Mouse (Mus musculus) frontal cortex, postnatal 10 days (tissue): ENCODE measurements around the gene Jak3.
A peak's percentile ranks its signal among the peaks of the same experiment; 100 is the strongest.

Experiments
- DNase-seq, 2 experiments: peaks; one replicate each; pipeline ENCODE4 v3.0.0; 2022; ENCODE audit warnings: low spot score in 2 of 2, mixed read lengths in 1 of 2

The Jak3 gene

DNA sequence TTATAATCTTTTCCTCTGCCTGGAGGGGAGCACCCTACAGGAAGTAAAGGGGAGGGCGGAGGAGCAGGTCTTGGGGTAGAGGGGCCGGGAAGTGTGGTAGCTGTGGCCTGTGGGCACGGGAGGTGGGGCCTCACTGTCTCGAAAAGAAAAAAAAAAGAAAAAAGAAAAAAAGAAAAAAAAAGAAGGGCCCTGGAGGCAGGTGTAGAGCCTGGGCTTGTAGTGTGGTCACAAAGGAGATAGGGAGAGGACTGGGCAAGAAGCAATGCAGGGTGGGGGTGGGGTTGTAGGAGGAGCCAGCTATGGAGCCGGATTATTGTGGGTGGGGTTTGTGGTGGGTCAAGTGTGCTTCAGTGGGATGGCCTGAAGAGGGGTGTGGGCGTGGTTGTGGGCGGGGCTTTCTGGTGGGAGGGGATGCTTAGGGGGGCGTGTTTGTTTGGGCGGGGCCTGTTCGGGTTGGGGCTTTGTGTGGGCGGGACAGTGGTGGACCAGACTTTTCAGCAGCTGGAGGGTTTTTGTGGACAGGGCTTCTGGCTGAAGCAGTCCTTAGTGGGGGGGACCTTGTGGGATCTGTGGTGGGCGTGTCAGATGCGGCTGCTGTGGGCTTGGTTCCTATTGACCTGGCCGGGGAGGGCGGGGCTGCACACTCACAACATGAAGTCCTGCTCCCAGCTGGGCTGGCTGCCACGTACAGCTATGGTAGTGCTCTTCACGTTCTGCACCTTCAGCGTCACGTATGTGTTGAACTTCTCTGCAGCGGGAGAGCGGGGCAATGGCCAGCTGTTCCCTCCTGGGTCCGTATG, 10.6 kb upstream of the Jak3 start:
- DNase-seq, result peak in 1 of 2 experiments; percentile 54

DNA sequence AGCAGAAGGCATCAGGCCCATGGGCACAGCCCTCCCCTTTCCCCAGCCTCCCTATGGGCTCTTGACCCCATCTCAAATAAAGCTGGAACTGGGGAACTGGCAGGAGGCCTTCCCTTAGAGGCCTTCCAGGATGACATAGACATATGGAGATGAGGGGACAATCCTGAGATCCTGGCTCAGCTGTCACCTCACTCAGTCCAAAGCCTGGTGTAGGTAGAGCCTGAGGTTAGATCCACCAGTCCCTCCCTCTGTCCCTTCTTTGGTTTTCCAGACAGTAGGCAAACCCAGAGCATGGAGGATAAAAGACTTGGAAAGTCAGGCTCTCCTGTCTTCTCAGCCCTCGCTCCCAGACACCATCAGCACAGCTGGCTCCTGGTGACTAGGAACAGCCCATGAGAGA, 9.2 kb upstream of the Jak3 start:
- DNase-seq, result no peak

DNA sequence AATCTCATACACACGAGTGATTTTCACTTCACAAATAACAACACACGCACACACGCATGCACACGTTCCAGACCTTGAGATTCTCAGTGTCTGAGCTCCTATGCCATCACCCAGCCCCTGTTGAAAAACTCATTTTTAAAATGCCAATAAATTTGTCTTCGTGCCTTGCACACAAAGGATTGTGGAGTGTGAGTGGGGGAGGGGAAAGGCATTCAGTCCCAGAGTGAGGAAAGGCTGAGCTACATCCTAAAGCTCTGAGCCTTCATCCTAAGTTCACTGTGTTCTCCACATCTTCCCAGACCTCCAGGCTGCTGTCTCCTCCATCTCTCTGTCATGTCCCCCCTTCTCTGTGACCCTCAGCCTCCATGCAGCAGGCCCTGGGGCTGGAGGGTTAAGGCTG, 8.8 kb upstream of the Jak3 start:
- DNase-seq, result no peak

DNA sequence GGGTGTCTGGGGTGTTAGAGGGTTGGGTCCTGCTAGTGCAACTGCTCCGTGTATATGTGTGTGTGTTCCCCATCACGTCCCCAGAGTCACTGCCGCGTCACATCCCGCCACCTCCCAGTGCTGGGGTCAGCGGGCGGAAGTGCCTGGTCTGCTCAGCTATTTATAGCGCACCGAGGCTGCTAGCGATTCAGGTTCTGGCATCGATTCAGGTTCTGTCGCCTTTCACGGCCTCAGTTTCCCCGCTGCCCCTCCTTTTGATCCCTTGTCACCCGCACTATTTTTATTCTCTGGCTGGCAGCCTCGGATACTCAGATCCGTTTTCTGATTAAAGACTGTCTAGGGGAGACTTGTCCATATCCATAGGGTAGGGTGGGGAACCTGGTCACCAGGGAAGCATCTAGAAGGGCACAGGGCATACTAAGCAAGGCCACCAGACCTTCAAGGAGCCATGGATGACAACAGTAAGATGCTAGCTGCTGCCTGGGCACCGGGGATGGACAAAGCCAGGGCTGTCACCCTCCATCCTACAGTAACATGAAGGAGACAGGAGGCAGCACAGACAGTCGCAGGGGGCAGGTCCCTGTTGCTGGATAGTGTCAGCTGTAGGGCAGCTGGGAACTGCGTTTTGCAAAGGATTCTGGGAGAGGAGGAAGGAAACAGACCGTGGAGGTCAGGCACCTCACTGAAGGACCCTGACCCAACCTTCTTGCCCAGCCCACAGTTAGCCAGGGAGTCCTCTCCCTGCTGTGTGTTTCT, 7.7 kb upstream of the Jak3 start:
- peak in 1 of 2 experiments; percentile 50 for DNase-seq

DNA sequence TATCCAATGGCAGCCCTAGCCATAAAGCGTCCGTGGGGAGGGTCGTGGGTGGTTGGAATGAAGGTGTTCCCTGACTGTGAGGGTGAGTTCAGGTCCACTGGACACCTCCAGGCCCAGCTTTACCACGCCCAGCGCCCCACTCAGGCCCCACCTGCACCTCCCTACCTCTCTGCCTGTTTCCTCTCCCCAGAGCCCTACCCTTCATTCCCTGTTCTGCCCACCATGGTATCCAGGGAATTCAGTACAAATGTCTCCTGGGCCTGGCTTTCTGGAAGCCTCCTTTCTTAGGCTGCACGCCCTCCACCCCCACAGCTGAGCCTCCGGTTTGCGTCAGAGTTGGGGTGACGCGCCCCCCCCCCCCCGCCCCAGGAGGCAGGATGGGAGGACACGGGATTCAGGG, 5.9 kb upstream of the Jak3 start:
- DNase-seq, result no peak

DNA sequence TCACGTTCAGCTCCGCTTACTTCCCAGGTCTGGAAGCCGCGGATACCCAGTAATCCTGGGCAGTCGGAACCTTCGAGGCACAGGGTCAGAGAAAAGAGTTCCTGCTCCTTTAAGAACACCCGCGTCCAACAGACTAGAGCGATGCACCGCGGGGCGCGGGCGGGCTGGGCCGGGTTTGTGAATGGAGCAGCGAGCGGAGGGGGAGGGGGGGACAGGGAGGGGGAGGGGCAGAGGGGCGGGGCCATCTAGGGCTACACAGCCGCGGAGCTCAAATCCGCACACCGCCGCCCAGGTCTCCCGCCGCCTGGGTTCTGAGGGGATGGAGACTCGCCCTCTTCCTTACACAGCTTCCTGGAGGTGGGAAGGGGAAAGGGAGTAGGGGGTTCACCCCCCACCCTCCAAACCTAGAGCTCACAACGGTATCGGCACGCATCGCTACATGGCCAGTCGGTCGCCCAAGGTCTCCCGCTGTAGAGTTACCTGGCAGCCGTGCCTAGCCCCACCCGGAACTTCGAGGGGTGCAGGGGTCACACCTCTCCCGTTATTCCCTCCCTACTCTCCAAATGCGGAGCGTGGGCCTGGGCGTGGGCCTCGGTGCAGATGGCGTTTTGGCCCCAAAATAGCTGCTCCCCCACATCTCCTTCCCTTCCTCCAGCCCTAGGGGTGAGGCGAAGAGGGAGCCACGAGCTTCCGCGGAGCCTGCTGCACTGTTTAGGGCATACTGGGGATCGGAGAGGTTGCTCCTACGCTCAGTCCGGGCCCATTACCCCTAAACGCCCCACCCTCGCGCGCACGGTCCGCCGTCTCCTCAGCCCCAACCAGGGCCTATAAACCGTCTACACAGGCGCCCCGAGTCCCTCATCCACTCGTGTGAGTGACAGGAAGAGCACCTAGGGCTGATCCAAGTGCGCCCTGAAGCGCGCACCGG, 5.2 kb upstream of the Jak3 start:
- DNase-seq, result peak; percentile 73 to 74

DNA sequence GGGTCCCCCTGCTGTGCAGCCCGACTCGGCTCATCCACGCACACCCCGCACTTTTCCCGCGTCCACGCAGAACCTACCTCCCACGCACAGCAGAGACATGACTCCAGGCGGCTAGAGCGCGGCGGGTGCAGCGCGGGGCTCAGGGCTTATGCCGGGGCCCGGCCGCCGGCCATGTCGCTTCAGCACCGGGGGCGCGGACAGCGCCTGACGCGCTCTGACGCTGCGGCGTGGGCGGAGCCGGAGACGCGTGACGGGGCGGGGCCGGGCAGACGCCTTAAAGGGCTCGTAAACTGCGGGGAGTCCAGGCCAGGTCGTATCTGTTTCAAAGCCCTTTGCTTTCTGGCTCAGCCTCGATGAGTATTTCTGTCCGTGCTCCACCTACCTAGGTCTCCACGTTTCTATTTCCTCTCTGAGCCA, 4.5 kb upstream of the Jak3 start, which contains the start of gene Unc13a:
Gene Unc13a, minus strand, starts transcription at position 209 of the 417 bp plus-strand sequence.
- peak; percentile 84 to 92 for DNase-seq

DNA sequence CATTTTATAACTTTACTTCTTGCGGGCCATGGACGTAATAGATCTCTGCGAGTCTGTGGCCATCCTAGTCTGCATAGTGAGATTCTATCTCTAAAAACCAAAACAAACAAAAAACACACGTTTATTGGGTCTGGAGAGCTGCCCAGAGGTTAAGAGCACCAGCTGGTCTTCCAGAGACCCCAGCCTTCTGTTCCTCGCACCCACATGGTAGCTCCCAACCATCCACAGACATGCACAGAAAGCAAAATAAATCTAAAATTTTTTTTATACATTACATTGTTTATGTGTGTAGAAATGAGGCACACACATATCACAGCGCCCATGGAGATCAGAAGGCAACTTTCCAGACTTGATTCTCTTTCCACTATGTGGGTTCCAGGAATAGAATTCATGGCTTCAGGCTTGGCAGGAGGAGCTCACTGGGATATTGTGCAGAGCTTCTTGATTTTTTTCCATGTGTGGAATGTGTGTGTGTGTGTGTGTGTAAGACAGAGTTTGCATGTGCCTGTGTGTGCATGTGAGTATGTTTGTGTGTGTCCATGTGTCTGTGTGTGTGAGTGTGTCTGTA, 3.8 kb upstream of the Jak3 start:
- no peak for DNase-seq

DNA sequence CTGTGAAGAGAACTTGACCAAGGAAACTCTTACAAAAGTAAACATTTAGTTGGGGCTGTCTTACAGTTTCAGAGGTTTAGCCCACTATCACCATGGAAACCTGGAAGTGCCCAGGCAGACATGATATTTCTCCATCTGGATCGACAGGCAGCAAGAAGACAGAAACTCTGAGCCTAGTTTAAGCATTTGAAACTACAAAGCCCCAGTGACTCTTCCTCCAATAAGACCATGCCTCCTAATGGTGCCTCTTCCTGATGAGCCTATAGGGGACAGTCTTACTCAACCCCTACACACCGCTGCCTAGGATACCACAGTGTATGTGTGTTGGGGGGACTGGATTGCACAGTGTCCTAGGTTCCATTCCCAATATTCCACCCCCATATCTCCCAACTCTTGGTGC, 2.0 kb upstream of the Jak3 start:
- no peak for DNase-seq

DNA sequence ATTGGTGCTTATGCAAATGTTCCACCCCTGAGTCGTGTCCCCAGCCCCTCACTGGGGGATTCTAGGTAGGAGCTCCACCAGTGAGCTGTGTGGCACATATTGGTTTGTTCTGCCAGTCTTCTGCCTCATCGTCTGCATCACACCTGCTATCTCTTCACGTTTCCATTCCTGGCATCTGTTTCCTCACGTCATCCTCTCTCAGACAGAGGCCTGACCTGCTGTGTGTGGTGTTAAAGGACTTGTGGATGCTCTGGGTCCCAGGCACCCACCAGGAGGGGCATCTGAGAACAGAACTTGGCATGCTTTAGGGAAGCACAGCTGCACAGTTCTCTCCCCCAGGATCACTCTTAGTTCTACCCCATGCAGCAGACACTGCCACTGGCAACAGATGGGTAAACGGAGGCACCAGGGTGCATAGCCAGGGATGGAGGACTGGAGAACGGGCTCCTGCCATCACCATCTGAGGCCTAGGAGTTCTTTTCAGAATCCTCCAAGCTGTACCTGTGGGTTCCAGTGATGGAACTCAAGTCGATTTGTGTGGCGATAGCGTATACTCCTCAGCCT, 558 bp upstream of the Jak3 start:
- no peak for DNase-seq

DNA sequence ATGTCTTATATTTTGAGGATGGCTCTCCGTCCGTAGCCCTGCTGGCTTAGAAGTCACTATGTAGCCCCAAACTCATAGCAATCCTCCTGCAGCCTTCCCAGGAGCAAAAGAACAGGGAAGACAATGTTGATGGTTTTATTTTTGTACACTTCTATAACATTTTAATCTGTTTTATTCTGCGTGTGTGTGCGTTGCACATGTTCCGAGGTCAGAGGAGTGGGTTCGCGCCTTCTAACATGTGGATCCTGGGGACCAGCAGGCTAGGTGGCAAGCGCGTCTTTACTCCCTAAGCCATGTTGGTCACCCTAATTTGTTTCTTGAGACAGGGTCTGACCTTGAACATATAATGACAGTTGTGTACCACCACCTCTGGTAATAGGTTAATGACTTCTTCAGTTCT, 707 bp downstream of the Jak3 start:
- DNase-seq, result no peak

DNA sequence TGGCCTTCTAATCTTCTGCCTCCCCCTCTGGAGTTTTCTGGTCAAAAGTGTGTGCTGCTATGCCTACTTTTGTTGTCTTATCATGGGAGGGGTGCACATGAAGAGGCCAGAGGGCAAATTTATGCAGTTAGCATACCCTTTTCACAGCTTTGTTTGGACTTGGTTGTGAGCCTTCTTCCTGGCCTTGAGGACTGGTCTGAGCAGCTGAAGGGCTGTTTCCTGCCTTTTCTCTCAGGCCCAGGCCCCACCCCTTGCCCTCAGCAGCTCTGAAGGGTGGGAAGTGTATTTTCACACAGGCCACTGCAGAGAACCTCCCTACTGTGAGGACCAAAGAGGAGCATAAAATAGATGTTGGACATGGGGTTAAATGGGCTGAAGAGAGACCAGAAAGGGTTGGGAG, 1.5 kb downstream of the Jak3 start:
- DNase-seq, result no peak

DNA sequence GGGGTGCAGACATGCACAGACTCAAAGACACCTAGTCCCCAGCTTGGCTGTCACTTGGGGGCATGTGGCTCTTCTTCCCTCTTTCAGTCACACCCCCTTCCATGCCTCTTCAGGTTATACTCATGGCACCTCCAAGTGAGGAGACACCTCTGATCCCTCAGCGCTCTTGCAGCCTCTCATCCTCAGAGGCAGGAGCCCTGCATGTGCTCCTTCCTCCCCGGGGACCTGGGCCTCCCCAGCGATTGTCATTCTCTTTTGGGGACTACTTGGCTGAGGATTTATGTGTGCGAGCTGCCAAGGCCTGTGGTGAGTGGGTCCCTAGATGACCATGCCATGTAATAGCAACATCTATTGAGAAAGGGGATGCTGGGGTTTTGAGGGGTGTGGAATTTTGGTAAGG, 2.1 kb downstream of the Jak3 start:
- DNase-seq, result no peak

DNA sequence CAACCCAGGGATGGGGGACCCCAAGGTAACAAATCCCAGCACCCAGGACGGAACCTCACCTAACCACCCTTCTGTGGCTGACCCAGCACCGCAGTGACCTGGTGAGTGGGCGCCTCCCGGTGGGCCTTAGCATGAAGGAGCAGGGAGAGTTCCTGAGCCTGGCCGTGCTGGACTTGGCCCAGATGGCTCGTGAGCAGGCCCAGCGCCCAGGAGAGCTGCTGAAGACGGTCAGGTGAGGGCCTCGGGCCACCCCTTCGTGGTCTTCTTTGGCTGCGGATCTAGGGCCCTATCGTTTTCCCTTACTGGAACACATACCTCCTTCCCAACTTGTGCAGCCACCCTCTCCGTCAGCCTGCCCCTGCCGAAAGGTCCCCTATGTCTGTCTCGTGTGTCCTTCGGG, 3.0 kb downstream of the Jak3 start:
- DNase-seq, result no peak

DNA sequence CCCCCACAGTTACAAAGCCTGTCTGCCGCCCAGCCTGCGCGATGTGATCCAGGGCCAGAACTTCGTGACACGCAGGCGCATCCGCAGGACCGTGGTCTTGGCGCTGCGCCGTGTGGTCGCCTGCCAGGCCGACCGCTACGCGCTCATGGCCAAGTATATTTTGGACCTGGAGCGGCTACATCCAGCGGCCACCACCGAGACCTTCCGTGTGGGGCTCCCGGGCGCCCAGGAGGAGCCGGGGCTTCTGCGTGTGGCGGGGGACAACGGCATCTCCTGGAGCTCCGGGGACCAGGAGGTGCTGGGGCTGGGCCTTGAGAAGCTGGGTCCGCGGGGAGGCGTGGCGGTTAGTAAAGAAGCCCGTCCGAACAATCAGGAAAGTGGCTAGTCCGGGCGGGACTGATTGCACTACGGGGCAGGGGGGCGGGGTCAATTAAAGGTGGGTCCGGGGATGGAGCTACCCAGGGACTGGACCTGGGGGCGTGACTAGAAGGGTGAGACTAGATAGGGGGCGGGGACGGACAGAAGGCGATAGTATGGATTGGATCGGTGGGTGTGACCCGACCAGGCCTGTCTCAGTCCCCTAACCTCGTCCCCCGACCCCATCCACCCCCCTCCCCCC, 3.6 kb downstream of the Jak3 start:
- DNase-seq, result no peak

DNA sequence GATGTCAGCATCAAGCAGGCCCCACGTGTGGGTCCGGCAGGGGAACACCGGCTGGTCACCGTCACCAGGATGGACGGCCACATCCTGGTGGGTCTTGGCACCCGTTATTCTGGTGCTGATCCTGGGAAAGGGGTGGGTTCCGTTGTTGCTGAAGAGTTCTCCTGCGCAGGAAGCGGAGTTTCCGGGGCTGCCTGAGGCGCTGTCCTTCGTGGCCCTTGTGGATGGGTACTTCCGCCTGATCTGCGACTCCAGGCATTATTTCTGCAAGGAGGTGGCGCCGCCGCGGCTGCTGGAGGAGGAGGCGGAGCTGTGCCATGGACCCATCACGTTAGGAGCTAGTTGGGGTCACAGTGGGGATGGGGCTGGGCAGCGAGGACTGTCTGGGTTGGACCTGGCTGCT, 4.4 kb downstream of the Jak3 start:
- DNase-seq, result no peak

DNA sequence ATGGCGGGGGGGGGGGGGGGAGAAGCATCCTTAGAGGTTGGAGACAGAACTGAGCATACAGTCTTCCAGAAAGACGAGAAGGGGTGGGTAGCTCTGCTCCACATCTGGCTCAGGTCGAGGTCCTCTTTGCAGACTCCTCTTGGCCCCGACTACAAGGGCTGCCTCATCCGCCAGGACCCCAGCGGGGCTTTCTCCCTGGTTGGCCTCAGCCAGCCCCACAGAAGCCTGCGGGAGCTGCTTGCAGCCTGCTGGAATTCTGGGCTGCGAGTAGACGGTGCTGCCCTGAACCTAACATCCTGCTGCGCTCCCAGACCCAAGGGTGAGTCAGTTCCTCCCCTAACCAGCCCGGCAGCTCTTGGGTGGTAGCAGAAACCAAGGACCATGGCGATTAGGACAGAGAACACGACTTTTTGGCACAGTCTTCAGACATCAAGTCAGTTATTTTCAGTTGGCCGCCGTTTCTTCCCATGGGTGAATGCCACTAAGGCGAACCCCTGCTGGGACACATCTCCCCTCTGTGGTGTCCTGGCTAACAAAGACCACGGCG, 5.3 kb downstream of the Jak3 start:
- DNase-seq, result no peak

DNA sequence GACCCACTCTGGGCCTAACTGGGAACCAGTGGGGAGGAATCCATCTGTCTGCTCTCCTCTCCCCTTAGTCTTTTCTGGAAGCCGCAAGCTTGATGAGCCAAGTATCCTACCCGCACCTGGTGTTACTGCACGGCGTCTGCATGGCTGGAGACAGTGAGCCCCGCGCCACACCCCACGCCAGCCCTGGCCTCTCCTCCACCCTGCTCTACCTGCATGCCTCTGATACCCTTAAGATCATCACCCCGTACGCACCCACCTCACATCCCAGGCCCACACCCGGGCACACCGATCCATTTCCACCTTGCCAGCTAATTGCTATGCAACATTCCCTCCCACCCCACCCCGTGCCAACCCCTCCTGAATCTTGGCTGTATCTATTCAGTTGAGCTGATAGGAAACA, 6.7 kb downstream of the Jak3 start:
- DNase-seq, result no peak

DNA sequence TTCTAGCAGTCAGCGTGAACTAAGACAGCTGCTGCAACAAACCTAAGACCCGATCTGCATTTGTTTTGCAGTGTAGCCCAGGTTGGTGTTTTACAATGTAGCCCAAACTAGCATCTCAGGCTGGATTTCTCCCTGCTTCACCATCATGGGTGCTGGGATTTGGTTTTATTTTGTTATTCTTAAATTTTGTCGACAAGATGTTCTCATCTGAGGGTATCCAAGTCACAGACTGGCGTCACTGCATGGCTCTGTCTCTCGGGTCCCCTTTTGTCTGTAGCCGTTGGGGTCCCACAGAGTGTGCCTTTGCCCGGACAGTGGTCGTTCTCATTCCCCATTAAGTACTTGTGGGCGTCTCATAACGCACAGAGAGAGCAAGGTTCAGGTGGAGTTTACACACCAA, 8.6 kb downstream of the Jak3 start:
- no peak for DNase-seq

DNA sequence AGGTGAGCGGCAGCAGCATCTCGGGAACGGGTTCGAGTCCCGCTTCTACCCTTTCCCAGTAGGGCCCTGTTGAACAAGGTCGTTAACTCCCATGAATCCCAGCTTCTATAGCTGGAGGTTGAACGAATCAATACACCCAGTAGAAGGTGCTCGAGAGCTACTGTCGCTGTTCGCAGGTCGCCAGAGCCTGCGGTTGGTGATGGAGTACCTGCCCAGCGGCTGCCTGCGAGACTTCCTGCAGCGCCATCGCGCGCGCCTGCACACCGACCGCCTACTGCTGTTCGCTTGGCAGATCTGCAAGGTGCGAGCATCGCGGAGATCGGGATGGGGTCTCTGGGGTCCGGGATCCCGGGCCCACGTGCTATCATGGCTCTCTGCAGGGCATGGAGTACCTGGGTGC, 9.5 kb downstream of the Jak3 start:
- no peak for DNase-seq
